Mouse (Mus musculus) erythroblast, adult 5-6 weeks (primary cell): ENCODE data around the gene Fbln5. TPM values are rescaled to one million over a fixed set of nuclear protein-coding genes. Genes with fewer than 3 reads are reported as not detected.

Experiments
- ATAC-seq: replicated peaks from 2 replicates; pipeline ENCODE4 v1.8.0; 2016; ENCODE audit warnings: moderate number of reproducible peaks, mild to moderate bottlenecking, moderate TSS enrichment, inconsistent platforms; ENCODE audit not compliant: poor library complexity, low FRiP score, severe bottlenecking
- total RNA-seq, 2 experiments: library from RNA; stranded (forward) in 1 of 2; stranded (reverse) in 1 of 2; fragments of 150-400 nt in 1 of 2; fragments of 200-764, 138-1000 nt in 1 of 2; gene quantifications; 2 replicates each; pipeline versions ENCODE4 v1.2.3 to v1.2.4; 2015 to 2017; ENCODE audit warnings: low replicate concordance in 2 of 2

Gene Fbln5
- total RNA-seq (2015; ENCODE audit: low replicate concordance) (not detected in 2 replicates), total RNA-seq (2017; ENCODE audit: low replicate concordance) (0.28 and 0.60 TPM in 2 replicates)

DNA sequence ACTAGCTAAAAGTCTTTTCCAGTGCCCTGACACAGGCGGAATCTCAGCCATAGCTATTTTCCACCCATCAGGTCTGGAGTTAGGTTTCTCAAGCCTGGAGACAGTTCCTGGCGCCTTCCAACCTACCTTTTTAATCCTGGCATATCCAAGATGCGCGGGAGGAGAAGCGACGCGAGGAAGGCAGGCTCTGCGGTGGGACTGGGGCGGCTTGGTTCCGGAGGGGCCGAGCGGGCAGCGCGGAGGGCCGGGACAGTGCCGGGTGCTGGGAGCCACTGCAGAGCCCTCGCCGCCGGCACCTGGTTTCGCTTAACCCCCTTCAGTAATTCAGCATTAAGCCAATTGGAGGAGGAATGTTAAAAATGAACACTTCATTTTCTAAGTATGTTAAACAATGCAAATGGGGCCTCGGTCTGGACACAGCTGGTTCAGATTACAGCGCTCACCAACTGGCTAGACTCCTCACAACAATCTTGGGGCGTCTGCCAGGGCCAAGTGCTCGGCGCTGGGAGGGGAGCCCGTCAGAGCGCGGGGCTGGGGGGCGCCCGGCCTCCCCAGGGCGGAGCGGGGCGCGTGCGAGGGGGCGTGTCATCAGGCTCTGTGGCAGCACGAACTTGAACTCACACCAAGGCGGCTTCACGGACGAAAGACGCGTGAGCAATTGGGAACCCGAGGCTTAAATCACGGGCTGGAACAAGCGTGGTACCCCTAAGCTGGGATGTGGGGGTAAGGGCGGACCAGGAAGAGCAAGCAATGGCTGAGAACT, at the start of gene Fbln5:
Fbln5 (minus strand) TSS at position 448 of the 763 bp plus-strand sequence.
- ATAC-seq: no peak

- no peak for ATAC-seq
These were observed 43.6 kb upstream of the Fbln5 start for GRCm38 (mm10) chr12:101862286-101862964.

GRCm38 (mm10) chr12:101860256-101860655, 41.4 kb upstream of the Fbln5 start:
- ATAC-seq: no peak

DNA sequence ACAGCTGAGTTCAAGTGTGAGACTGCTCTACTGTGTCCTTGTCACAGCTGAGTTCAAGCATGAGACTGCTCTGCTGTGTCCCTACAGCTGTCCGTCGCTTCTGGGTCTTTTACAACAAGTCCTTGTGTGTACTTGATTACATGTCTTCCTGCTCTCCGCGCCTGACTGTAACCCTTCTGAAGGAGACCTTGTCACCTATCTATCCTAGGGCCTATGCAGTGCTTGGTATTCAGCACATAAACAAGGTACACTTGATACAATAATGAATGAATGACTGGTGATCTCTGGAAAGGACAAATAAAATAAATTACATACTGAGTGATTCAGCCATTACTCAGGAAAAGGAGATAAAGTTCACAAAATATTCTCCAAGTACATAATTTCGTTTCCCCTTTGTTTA, 39.2 kb upstream of the Fbln5 start:
- no peak for ATAC-seq

DNA sequence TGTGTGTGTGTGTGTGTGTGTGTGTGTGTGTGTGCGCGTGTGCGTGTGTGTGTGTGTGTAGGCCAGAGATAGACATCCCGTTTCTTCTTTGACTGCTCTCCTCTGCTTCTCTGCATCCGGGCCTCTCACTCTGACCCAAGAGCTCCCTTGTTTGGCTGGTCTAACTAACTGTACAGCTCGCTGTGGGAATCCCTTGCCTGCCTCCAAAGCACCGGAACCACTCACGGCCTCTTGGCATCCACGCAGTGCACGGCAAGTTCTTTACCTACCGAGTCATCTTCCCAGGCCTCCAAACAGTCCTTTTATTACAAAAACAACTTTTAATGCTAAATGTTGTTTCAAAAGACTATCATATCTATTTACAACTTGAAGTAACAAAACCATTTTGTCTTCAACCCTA, 35.5 kb upstream of the Fbln5 start:
- ATAC-seq: no peak

GRCm38 (mm10) chr12:101851846-101852564, 33.1 kb upstream of the Fbln5 start:
- ATAC-seq: no peak

GRCm38 (mm10) chr12:101851314-101851713, 32.5 kb upstream of the Fbln5 start:
- no peak for ATAC-seq

GRCm38 (mm10) chr12:101836546-101837274, 17.9 kb upstream of the Fbln5 start:
- ATAC-seq: no peak

GRCm38 (mm10) chr12:101834715-101835114, 15.9 kb upstream of the Fbln5 start:
- no peak for ATAC-seq

GRCm38 (mm10) chr12:101833776-101834175, 14.9 kb upstream of the Fbln5 start:
- no peak for ATAC-seq

- ATAC-seq: no peak
These were observed 14.3 kb upstream of the Fbln5 start for GRCm38 (mm10) chr12:101833115-101833506.

DNA sequence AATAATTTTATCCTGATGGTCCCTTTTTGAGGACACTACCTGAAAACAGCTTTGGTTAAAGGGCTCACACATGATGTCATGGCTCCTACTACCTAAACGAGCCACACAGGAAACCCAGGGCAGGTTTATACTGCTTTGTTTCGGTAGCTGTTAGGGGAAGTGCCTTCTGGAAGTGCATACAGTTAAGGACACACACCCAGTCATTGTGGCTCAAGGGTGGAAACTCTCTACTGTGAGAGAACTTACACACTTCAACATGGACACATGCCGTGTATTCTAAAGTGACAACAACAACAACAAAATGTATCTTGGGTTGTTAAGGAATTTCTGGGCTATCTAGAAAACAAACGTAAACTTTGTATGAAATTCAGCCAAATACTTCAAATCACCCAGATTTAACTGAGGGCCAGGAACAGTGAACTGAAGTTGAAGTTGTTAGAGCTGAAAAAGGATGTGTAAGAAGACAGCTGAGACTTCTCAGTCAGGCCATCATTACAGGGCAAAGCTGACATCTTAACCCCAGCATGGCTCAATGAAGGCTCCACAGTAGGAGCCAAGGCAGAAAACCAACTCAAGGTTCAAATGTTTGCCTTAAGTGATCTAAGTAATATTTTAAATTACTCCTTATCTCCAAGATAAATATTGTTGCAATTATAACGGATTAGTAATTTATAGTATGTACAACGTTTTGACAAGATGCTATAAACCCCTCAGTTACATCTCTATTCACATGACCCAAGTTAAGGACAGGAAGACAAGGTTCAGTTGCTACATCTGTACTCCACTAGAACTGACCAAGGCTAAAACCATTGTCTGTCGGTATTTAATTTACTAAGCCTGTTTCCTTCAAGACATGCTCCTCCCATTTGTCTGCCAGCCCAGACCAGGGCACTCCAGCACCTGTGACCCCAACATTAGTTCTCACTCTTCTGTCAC, 13.6 kb upstream of the Fbln5 start:
- no peak for ATAC-seq

- ATAC-seq: no peak
These were observed 12.4 kb upstream of the Fbln5 start for GRCm38 (mm10) chr12:101831221-101831620.

DNA sequence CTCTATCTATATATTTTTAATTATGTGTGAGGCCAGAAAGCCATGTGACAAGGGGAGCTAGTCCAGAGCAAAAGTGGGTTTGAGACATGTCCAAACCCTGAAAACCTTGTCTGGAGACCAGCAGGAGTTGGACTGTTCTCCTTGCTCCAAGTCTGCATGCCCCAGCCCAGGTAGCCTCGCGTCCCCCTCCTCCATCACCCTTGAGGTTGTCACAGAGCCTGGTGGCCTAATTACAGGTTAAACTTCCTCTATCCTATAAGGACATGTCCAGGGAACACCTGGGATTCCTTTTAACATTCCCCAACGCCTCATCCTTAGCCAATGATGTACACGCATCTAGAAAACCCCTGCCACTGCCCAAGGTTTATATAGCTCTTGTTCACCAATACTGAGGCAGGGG, 4.3 kb upstream of the Fbln5 start:
- ATAC-seq: no peak

- no peak for ATAC-seq
These were observed 2.7 kb upstream of the Fbln5 start for GRCm38 (mm10) chr12:101821596-101821995.

GRCm38 (mm10) chr12:101819570-101819969, 715 bp upstream of the Fbln5 start:
- no peak for ATAC-seq

DNA sequence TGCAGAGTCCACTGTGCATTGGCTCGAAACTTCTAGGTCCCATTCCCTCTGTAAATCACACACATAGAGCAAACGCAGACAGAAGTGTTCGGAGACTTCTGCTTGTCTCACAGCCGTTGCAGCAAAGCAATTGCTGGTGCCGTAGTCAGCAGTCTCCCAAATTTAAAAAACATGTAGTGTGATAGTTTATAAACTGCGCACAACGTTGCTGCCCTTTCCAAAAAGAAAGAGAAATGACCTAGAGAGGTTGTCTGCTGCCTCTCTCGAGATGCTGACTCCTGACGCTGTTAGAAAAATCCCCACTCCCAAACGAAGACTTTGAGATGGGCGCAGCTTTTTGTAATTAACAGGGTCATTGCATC, 628 bp downstream of the Fbln5 start:
- ATAC-seq: no peak

GRCm38 (mm10) chr12:101816810-101817209, 2.0 kb downstream of the Fbln5 start:
- no peak for ATAC-seq

- ATAC-seq: no peak
These were observed 3.1 kb downstream of the Fbln5 start for GRCm38 (mm10) chr12:101815796-101816195.
